Mouse (Mus musculus) urinary bladder, postnatal 10 days (tissue): ENCODE data around the gene Olfr17.
"Not testable (repeated sequence)": the region's sequence is repeated elsewhere in the genome, so short reads cannot be mapped to it uniquely, and the experiment has no call there.

Experiments used
- DNase-seq: peaks from one replicate; pipeline ENCODE4 v3.0.0; 2022; ENCODE audit warnings: low spot score

Gene Olfr17

DNA sequence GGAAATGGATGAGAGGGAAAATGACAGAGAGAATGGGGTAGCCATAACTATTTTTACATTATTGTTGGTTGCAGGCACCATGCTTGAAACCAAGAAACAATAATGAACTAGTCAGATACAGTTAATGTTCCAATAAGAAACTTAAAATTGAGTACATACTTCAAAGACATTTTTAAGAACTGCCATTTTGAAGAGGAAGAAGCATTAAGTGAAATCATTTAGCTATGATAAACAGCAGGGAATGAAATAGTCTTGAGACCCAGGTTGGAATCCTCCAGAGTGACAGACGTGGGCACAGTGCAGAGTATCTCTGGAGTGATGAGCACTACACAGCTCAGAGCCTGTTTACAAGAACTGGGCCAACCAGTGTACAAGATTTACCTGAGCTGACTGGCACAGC lies at the start of gene Olfr17:
Gene Olfr17, plus strand, starts transcription at position 301 of the 400 bp plus-strand sequence.
- no peak for DNase-seq

DNA sequence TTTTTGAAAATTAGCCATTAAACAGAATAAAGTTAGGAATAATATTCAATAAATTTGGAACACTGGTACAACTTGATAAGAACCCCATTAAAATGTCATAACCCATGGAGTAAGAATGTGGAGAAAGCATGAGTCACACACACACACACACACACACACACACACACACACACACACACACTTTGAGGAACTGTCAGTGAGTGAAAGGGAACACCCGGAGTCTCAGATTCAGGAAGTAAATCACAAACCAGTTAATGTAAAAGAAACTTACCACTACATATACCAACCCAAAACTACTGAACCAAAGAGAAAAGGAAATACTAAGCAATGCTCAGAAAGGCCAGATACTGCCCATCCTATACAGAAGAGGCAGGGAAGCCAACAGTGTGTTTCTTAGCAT lies 48.6 kb upstream of the Olfr17 start:
- no peak for DNase-seq

DNA sequence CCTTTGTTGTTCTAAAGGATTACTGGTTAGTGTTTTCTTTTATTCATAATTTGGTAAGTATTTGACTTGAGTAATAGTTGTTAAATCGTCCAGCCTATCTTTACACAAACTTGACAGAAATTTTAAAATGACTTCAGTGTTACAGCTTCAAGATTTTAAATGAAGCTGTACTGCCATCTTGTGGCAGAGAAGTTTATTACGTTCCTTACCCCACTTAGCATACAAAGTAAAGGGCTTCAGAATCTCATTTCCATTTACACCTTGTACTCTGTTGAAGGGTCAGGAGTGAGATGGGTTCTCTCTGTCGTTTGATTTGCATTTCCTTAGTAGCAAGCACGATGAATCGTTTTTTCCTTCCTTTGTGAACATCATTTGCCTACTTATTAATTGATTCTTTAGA lies 47.2 kb upstream of the Olfr17 start:
- no peak for DNase-seq

DNA sequence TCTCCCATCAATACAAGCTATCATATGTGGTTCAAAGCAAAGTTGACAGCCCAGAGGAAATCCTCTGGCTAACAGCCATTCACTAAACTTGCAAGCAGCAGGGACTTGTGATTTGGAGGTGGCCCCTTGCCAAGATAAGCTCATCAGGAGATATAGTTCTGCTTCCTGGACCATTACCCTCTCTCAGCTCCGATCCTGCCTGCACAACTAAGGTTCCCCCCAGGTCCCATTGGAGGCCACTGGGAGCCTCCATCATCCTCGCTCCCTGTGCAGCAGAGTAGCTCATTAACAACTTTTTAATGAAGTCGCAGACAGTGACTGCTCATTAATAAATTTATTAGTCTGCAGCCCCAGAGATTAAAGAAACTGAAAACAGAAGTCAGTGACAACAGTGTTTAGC lies 45.4 kb upstream of the Olfr17 start:
- no peak for DNase-seq

DNA sequence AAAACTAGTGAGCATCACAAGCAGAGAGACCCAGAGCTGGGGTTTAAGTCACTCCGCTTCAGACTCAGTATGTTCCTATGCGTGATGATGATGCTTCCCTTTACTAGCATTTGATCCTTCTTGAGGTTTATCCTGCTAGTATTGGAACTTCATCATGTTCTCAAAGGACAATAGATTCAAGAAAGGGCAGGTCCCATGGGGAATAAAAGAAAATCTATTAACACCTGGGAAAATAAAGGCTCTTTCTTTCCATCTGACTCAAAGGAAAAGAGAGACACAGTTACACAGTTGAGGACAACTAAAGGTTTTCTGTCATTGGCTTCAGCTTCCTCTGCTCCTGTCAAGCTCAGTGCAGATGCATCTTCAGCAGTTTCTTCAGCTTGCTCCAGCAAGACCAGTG lies 22.3 kb upstream of the Olfr17 start, which contains the start of gene Olfr714:
Gene Olfr714, plus strand, starts transcription at position 301 of the 400 bp plus-strand sequence.
- DNase-seq: no peak

DNA sequence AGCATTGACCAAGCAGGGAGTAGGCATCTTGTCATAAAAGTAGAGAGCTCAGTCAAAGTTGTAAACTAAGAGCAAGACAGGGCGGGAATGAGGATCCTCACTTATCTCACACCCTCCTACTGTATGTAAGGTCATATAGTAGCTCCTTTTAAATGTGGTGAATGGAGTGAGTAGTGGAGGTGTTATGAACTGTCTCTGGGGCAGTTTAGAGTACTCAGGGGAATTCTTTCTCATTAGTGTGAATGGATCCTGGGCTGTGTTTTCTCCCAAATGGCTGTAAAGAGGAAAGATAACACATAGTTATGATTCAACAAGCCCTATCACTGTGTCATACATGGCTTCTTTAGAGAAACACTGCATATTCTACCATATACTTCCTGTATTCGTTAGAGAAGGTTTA lies 17.2 kb downstream of the Olfr17 start, which contains the start of gene Olfr715b:
Gene Olfr715b, minus strand, starts transcription at position 101 of the 400 bp plus-strand sequence.
- not testable (repeated sequence) for DNase-seq

DNA sequence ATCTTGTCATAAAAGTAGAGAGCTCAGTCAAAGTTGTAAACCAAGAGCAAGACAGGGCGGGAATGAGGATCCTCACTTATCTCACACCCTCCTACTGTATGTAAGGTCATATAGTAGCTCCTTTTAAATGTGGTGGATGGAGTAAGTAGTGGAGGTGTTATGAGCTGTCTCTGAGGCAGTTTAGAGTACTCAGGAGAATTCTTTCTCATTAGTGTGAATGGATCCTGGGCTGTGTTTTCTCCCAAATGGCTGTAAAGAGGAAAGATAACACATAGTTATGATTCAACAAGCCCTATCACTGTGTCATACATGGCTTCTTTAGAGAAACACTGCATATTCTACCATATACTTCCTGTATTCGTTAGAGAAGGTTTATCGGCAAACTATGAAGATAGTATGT lies 38.0 kb downstream of the Olfr17 start, which contains the start of gene Olfr715:
Gene Olfr715, minus strand, starts transcription at position 101 of the 400 bp plus-strand sequence.
- not testable (repeated sequence) for DNase-seq

DNA sequence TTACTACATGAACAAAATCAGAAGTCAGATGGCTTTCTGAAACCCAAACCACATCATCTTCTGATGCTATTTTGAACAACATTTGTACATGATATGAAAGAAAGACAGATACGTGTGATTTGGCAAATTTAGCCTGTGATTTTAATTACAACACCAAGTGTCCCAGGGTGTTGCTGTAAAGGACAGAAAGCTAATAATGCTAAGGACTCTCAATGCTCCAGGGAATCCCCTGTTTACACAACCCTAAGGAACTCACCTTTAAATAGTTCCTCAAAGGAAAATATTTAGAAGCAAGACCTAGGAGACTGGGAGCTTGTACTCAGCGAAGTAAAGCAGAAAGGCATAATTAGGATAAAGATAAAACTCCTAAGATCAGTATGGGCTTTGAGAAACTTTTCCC lies 45.0 kb downstream of the Olfr17 start, which contains the start of gene Olfr716:
Gene Olfr716, plus strand, starts transcription at position 301 of the 400 bp plus-strand sequence.
- DNase-seq: not testable (repeated sequence)
